9 mouse cellular contexts compared by ENCODE assay signal in the genomic region with DNA sequence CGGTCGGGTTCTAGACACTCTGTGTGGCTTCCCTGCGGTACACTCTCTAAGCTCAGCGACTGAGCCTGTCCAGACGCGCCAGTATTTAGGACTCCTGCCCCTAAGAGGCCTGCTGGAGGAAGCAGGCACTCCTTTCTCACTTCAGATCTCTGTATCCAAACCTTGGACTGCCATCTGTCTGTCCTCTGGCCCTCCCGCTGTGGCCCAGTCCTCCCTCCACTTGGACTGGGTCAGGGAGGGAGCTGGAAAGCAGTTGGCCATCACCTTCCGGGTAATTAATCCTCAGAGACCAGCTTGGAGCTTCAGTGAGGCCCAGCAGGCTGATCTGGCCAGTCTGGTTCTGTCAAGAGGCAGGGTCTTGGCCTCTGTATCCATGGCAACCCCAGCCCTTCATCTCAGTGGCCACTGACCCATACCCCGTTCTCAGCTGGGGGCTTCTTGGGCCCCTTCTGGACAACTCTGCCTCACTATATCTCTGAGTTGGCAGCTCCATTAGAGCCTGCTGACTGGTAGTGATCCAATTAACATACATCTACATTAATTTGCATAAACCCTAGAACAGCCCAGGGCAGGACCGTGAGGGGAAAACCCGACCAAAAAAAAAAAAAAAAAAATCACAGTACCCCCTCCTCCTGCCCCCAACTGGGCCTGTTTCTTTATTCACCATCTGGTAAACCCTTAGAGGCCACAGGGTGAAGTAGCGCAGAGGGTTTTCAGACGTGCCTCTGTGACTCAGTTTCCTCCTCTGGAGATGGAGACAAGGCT. TPM values are rescaled to one million over a fixed set of nuclear protein-coding genes. Genes with fewer than 3 reads are reported as not detected.
DNase-seq lines count a peak whose midpoint lies in the region; ATAC-seq and TF ChIP-seq lines count a peak whose summit lies in the region.
"Had no signal": no experiment of that assay in that cellular context is flagged by ENCODE, and none has a peak within 500 bp of the region (broad histone marks: within the 10 kb centered on the region; RNA-seq: fewer than 3 reads in every experiment).

No protein-coding gene starts in this region.

- H3K27ac ChIP-seq in lung, embryonic 14.5 days (ENCODE audit: low read depth): no peak overlapping the region
- 0 out of 2 replicates have a peak overlapping the region, but pooled peaks have one; percentile 4 for H3K27ac ChIP-seq in embryonic facial prominence, embryonic 12.5 days
- H3K27ac ChIP-seq in limb, embryonic 10.5 days: peak overlapping the region; percentile 27

- no peak overlapping the region for H3K4me2 ChIP-seq in lung, embryonic 14.5 days
- H3K4me2 ChIP-seq in embryonic facial prominence, embryonic 12.5 days (replicated peaks): no peak overlapping the region

- TF ChIP-seq POLR2A in lung, adult 2 months (IDR thresholded peaks at IDR 0.05; ENCODE audit: borderline replicate concordance, extremely low read depth, low read depth, low read length): no peak

- no peaks in the 10 kb centered on the region for H3K36me3 ChIP-seq in lung, embryonic 14.5 days (ENCODE audit: insufficient read depth)
- no peaks in the 10 kb centered on the region for H3K36me3 ChIP-seq in embryonic facial prominence, embryonic 12.5 days
- H3K36me3 ChIP-seq in limb, embryonic 10.5 days: peaks cover 6% of the 10 kb centered on the region

- TF ChIP-seq CTCF in lung, embryonic 14.5 days (IDR thresholded peaks at IDR 0.05; ENCODE audit: low read depth): no peak
- no peak for TF ChIP-seq CTCF in lung, adult 2 months (IDR thresholded peaks at IDR 0.05; ENCODE audit: insufficient read depth, low read length)

- peak overlapping the region; percentile 9; the same call in 1 of the 2 replicates for H3K9ac ChIP-seq in lung, embryonic 14.5 days
- H3K9ac ChIP-seq in embryonic facial prominence, embryonic 12.5 days: no peak overlapping the region

- H3K4me1 ChIP-seq in lung, embryonic 14.5 days (ENCODE audit: insufficient read depth): peaks cover 9% of the 10 kb centered on the region; the same call in 1 of the 2 replicates
- H3K4me1 ChIP-seq in lung, adult 2 months (ENCODE audit: control insufficient read depth, insufficient read depth, low read length): no peaks in the 10 kb centered on the region
- H3K4me1 ChIP-seq in embryonic facial prominence, embryonic 12.5 days: peaks cover 29% of the 10 kb centered on the region
- peaks cover 48% of the 10 kb centered on the region for H3K4me1 ChIP-seq in limb, embryonic 10.5 days

- WGBS in lung, embryonic 14.5 days: 17% methylated on average over 13 of the region's 13 CpGs
- WGBS in lung, adult 2 months: 40% methylated on average over 13 of the region's 13 CpGs
- WGBS in embryonic facial prominence, embryonic 12.5 days: 24% methylated on average over 13 of the region's 13 CpGs
- WGBS in limb, embryonic 10.5 days: 15% methylated on average over 13 of the region's 13 CpGs

- peak; percentile 30 for DNase-seq in lung, embryonic 14.5 days
- no peak for DNase-seq in lung, adult 2 months
- peak; percentile 59 for DNase-seq in limb, embryonic 10.5 days (ENCODE audit: low spot score)
- peak; percentile 55 for DNase-seq in yolk sac, embryonic 10.5 days (ENCODE audit: low spot score)
- DNase-seq in natural killer cell, adult 2 months (ENCODE audit: low spot score in 2 of 2): no peak
- no peak for DNase-seq in thymus, postnatal 25 days
- no peak for DNase-seq in right cerebral cortex, postnatal 36 days (ENCODE audit: low spot score in 2 of 2)
- DNase-seq: heart, adult 18-20 months had no signal

- H3K4me3 ChIP-seq in lung, embryonic 14.5 days (ENCODE audit: low read depth, low read length): no peak overlapping the region
- no peak overlapping the region for H3K4me3 ChIP-seq in lung, adult 2 months (replicated peaks; ENCODE audit: extremely low read depth, low read depth, low read length)
- H3K4me3 ChIP-seq in embryonic facial prominence, embryonic 12.5 days: no peak overlapping the region
- H3K4me3 ChIP-seq in limb, embryonic 10.5 days: no peak overlapping the region

- no peaks in the 10 kb centered on the region for H3K27me3 ChIP-seq in lung, embryonic 14.5 days (ENCODE audit: insufficient read depth, low read length)
- no peaks in the 10 kb centered on the region for H3K27me3 ChIP-seq in embryonic facial prominence, embryonic 12.5 days
- H3K27me3 ChIP-seq in limb, embryonic 10.5 days (ENCODE audit: low read depth, poor library complexity, severe bottlenecking): no peaks in the 10 kb centered on the region

- peak; percentile 49; the same call in 1 of the 2 replicates for ATAC-seq in lung, embryonic 14.5 days (ENCODE audit: insufficient read depth)
- peak; percentile 52 for ATAC-seq in embryonic facial prominence, embryonic 12.5 days (ENCODE audit: insufficient number of reproducible peaks, insufficient read depth, low FRiP score, low TSS enrichment)

- H3K9me3 ChIP-seq in lung, embryonic 14.5 days (ENCODE audit: low read depth, low read length): no peaks in the 10 kb centered on the region
- H3K9me3 ChIP-seq in embryonic facial prominence, embryonic 12.5 days: no peaks in the 10 kb centered on the region
- H3K9me3 ChIP-seq in limb, embryonic 10.5 days (replicated peaks): no peaks in the 10 kb centered on the region

RNA-seq across cellular contexts. Expression of a gene that starts 27.0 kb away (rescaled TPM):
- 2.9 and 3.3 TPM in 2 replicates for polyA plus RNA-seq in lung, embryonic 14.5 days (2014; fragmentation: Nextera tagmentation; extraction: Ambion mirVana)
- 12.1 and 14.8 TPM in 2 replicates for polyA plus RNA-seq in lung, adult 2 months (2012; rRNA removed)
- polyA plus RNA-seq in embryonic facial prominence, embryonic 12.5 days (2016; fragmentation: Nextera tagmentation; extraction: Ambion mirVana): 4.4 and 5.8 TPM in 2 replicates
- 4.4 and 4.8 TPM in 2 replicates for polyA plus RNA-seq in limb, embryonic 10.5 days (2016; fragmentation: Nextera tagmentation; extraction: Ambion mirVana)

Comparison
In these comparisons a context has a peak if more than half of its experiments do, and no peak if none do; other contexts are left out.
1. DNase-seq: peak in lung, embryonic 14.5 days (single experiment), limb, embryonic 10.5 days (single experiment) and yolk sac, embryonic 10.5 days (single experiment); none in lung, adult 2 months (single experiment), natural killer cell, adult 2 months (0 of 2), thymus, postnatal 25 days (single experiment) and right cerebral cortex, postnatal 36 days (0 of 2).